Comparison of ENCODE assay signal across 15 mouse cellular contexts in the genomic region with DNA sequence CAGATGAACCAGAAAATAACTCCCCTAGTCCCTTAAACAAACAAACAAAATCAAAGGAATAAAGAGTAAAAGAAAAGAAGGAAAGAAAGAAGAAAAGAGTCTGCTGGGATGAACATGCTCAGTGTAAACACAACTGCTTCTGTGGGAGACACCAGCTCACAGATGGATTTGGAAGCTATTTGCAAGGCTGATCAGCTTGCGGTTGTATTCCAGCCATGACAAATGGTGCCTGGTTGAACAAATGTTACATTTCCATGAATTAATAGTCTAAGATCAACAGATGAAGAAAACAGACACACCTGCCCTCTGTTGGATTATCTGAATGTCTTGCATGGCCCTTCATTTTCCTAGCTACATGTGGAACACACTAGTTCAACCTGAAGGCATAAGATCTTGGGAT.
"Had no signal": no experiment of that assay in that cellular context is flagged by ENCODE, and none has a peak within 500 bp of the region (broad histone marks: within the 10 kb centered on the region; RNA-seq: fewer than 3 reads in every experiment).

No protein-coding gene starts in this region.

- H3K27ac ChIP-seq: kidney, embryonic 15.5 days; limb, embryonic 15.5 days; liver, embryonic 13.5 days; lung, embryonic 15.5 days; macrophage; midbrain, embryonic 15.5 days; neural tube, embryonic 12.5 days; stomach, postnatal 0 days had no signal

- DNase-seq: kidney, adult 2 months; kidney, postnatal 14 days; liver, embryonic 13.5 days; liver, postnatal 0 days; lung, postnatal 14 days; thymus, postnatal 4 days had no signal

- H3K36me3 ChIP-seq: kidney, embryonic 15.5 days; limb, embryonic 15.5 days; liver, embryonic 13.5 days; lung, embryonic 15.5 days; midbrain, embryonic 15.5 days; neural tube, embryonic 12.5 days had no signal

- H3K9ac ChIP-seq: kidney, embryonic 15.5 days; limb, embryonic 15.5 days; liver, embryonic 13.5 days; liver, postnatal 0 days; lung, embryonic 15.5 days; midbrain, embryonic 15.5 days; neural tube, embryonic 12.5 days had no signal

- H3K9me3 ChIP-seq: kidney, embryonic 15.5 days; limb, embryonic 15.5 days; liver, embryonic 13.5 days; lung, embryonic 15.5 days; megakaryocyte, embryonic 14.5 days; midbrain, embryonic 15.5 days; neural tube, embryonic 12.5 days had no signal

- H3K4me2 ChIP-seq: kidney, embryonic 15.5 days; limb, embryonic 15.5 days; liver, embryonic 13.5 days; lung, embryonic 15.5 days; midbrain, embryonic 11.5 days; midbrain, embryonic 15.5 days; neural tube, embryonic 12.5 days had no signal

- H3K4me3 ChIP-seq: kidney, embryonic 15.5 days; limb, embryonic 15.5 days; liver, embryonic 13.5 days; lung, embryonic 15.5 days; megakaryocyte, embryonic 14.5 days; midbrain, embryonic 15.5 days; neural tube, embryonic 12.5 days had no signal

- H3K27me3 ChIP-seq: kidney, embryonic 15.5 days; limb, embryonic 15.5 days; liver, embryonic 13.5 days; lung, embryonic 15.5 days; megakaryocyte, embryonic 14.5 days; midbrain, embryonic 15.5 days; neural tube, embryonic 12.5 days had no signal

- H3K4me1 ChIP-seq: kidney, embryonic 15.5 days; limb, embryonic 15.5 days; liver, embryonic 13.5 days; lung, embryonic 15.5 days; megakaryocyte, embryonic 14.5 days; midbrain, embryonic 15.5 days; neural tube, embryonic 12.5 days had no signal

- ATAC-seq: liver, postnatal 0 days; midbrain, embryonic 15.5 days had no signal
